Comparison of ENCODE assay signal across 23 mouse cellular contexts in genomic region chr19:25525726-25526125, GRCm38 (mm10). TPM values are rescaled to one million over a fixed set of nuclear protein-coding genes. Genes with fewer than 3 reads are reported as not detected.
A peak's percentile ranks its signal among the peaks of the same experiment; 100 is the strongest.
DNase-seq lines count a peak whose midpoint lies in the region; ATAC-seq lines count a peak whose summit lies in the region.
"Had no signal": no experiment of that assay in that cellular context is flagged by ENCODE, and none has a peak within 500 bp of the region (broad histone marks: within the 10 kb centered on the region; RNA-seq: fewer than 3 reads in every experiment).

No protein-coding gene starts in this region.

- H3K36me3 ChIP-seq in heart, embryonic 12.5 days, result no peaks in the 10 kb centered on the region
- H3K36me3 ChIP-seq: embryonic facial prominence, embryonic 10.5 days; embryonic facial prominence, embryonic 12.5 days; forebrain, embryonic 15.5 days had no signal

- H3K4me1 ChIP-seq in heart, embryonic 12.5 days (replicated peaks), result no peaks in the 10 kb centered on the region
- H3K4me1 ChIP-seq: embryonic facial prominence, embryonic 12.5 days; forebrain, embryonic 15.5 days had no signal

- no peak for ATAC-seq in heart, embryonic 12.5 days (ENCODE audit: insufficient number of reproducible peaks, low FRiP score)
- ATAC-seq: forebrain, embryonic 13.5 days; forebrain, embryonic 15.5 days; forebrain, postnatal 0 days had no signal

- 94% methylated on average over 20 of the region's 20 CpGs for WGBS in heart, embryonic 12.5 days

- no peak overlapping the region for H3K27ac ChIP-seq in heart, embryonic 12.5 days (ENCODE audit: poor library complexity, severe bottlenecking)
- H3K27ac ChIP-seq: embryonic facial prominence, embryonic 10.5 days; embryonic facial prominence, embryonic 12.5 days; forebrain, embryonic 13.5 days; forebrain, embryonic 15.5 days had no signal

- no peaks in the 10 kb centered on the region for H3K9me3 ChIP-seq in heart, embryonic 12.5 days (replicated peaks)
- H3K9me3 ChIP-seq: embryonic facial prominence, embryonic 10.5 days; embryonic facial prominence, embryonic 12.5 days; forebrain, embryonic 13.5 days; forebrain, embryonic 15.5 days had no signal

- H3K27me3 ChIP-seq in heart, embryonic 12.5 days (replicated peaks), result no peaks in the 10 kb centered on the region
- H3K27me3 ChIP-seq: embryonic facial prominence, embryonic 12.5 days; forebrain, embryonic 13.5 days; forebrain, embryonic 15.5 days had no signal

- no peak overlapping the region for H3K9ac ChIP-seq in heart, embryonic 12.5 days
- H3K9ac ChIP-seq: embryonic facial prominence, embryonic 12.5 days; forebrain, embryonic 13.5 days; forebrain, embryonic 15.5 days; forebrain, postnatal 0 days had no signal

- no peak overlapping the region for H3K4me2 ChIP-seq in heart, embryonic 12.5 days
- H3K4me2 ChIP-seq: embryonic facial prominence, embryonic 12.5 days; forebrain, embryonic 13.5 days; forebrain, embryonic 15.5 days had no signal

- no peak overlapping the region for H3K4me3 ChIP-seq in heart, embryonic 12.5 days
- H3K4me3 ChIP-seq: embryonic facial prominence, embryonic 10.5 days; embryonic facial prominence, embryonic 12.5 days; forebrain, embryonic 13.5 days; forebrain, embryonic 15.5 days had no signal

- DNase-seq in heart, adult 11 months, result peak; percentile 22
- DNase-seq in ES-CJ7 (ENCODE audit: low read depth, low spot score), result peak; percentile 52
- DNase-seq in R1 (ENCODE audit: low read depth, low spot score), result peak; percentile 36
- DNase-seq in left cerebral cortex, adult 9 months (ENCODE audit: low spot score in 2 of 2), result no peak
- no peak for DNase-seq in gastrocnemius, adult 18-20 months (ENCODE audit: low spot score)
- no peak for DNase-seq in layer of hippocampus, postnatal 14 days (ENCODE audit: low spot score in 2 of 2)
- DNase-seq: adrenal gland, adult 2 months; adrenal gland, postnatal 10 days; adrenal gland, postnatal 36 days; cerebellum, adult 11-12 months; cerebellum, adult 2 months; cerebellum, adult 9-10 months; cerebellum, postnatal 10 days; cerebellum, postnatal 25 days; forebrain, postnatal 0 days had no signal

RNA-seq across cellular contexts. Expression of gene Dmrt1, which starts 20.3 kb away (rescaled TPM):
- polyA plus RNA-seq in heart, embryonic 12.5 days (2016; fragmentation: Nextera tagmentation; extraction: Ambion mirVana), result not detected in 2 replicates
- total RNA-seq in gastrocnemius, adult 18-20 months (2021), result not detected
- not detected for total RNA-seq in layer of hippocampus, postnatal 14 days (2021)
- total RNA-seq: adrenal gland, adult 2 months; adrenal gland, postnatal 10 days; adrenal gland, postnatal 36 days; forebrain, postnatal 0 days; MEL had no signal
- polyA plus RNA-seq: adrenal gland, adult 2 months; C2C12; cerebellum, adult 2 months; cortical plate, adult 2 months; forebrain, postnatal 0 days had no signal

Comparison
In these comparisons a context has a peak if more than half of its experiments do, and no peak if none do; other contexts are left out.
1. DNase-seq: peak in heart, adult 11 months (single experiment), ES-CJ7 (single experiment) and R1 (single experiment); none in left cerebral cortex, adult 9 months (0 of 2), gastrocnemius, adult 18-20 months (single experiment) and layer of hippocampus, postnatal 14 days (0 of 2).